Mouse (Mus musculus): ENCODE results near the gene Efs.
"Not testable (repeated sequence)": the region's sequence is repeated elsewhere in the genome, so short reads cannot be mapped to it uniquely, and the experiment has no call there.

DNA sequence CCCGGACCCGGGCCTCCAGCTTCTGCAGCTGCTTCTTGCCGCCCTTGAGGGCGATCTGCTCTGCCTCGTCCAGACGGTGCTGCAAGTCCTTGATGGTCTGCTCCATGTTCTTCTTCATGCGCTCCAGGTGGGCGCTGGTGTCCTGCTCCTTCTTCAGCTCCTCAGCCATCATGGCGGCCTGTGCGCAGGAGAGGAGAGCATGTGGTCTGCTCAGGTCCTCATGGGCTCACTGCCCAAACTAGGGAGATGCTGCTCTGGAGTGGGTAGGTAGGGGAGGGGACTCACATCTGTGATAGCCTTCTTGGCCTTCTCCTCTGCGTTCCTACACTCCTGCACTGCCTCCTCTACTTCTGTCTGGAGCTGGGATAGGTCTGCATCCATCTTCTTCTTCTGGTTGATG lies 46.9 kb upstream of the Efs start:
- TF ChIP-seq CTCF (IDR thresholded peaks at IDR 0.05; ENCODE audit: borderline replicate concordance, control insufficient read depth, extremely low read depth, insufficient read depth, low read length, poor library complexity); POLR2A (IDR thresholded peaks at IDR 0.05; ENCODE audit: control insufficient read depth, extremely low read depth, insufficient read depth, low read length, poor library complexity): not testable (repeated sequence)
